Mouse (Mus musculus) frontal cortex, postnatal 14 days (tissue): ENCODE results near the gene Hfm1.
A peak's percentile ranks its signal among the peaks of the same experiment; 100 is the strongest.

Experiments
- DNase-seq, 2 experiments: peaks; one replicate each; pipeline ENCODE4 v3.0.0; 2022; ENCODE audit warnings: low spot score in 2 of 2

Hfm1 gene

DNA sequence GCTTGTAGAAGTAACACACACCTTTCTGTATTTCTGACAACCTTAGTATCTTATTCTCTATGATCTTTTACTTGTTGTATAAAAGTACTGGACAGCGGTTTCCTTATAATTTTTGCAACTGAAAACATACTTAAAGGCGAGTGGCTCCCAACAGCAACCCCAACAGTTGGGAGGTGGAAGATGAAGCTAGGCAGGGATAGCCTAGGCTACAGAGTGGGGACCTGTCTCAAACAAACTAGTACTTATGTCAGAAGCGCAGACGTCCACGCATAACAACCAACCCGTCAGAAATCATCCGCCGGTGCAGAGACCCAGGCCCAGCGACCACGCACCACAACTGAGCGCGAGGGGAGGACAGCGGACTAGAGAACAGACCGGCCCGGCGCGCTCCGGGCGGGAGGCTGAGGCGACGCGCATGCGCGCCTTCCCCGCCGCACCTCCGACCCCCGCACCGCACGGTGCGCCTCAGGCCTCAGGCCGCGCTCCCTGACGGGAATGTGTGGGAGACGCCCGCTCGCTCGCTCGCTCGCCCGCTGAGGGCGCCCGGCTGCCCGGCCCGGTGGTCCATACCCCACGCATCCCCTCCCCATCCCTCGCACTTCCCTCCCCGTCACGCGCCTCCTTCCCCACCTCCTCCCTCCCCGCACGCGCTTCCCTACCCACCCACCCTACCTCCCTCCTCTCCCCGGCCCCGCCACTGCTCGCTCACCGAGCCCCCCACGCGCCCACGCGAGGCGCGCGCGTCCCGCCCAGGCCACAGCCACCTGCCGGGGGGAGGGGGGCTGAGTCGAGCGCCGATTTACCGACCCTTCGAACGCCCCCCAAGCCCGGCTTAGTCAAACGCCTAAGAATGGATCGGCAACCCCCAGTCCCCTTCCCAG lies at the start of gene Hfm1:
Gene Hfm1 (minus strand): TSS at position 834 of the 881 bp plus-strand sequence.
- DNase-seq: peak; percentile 23 to 48

DNA sequence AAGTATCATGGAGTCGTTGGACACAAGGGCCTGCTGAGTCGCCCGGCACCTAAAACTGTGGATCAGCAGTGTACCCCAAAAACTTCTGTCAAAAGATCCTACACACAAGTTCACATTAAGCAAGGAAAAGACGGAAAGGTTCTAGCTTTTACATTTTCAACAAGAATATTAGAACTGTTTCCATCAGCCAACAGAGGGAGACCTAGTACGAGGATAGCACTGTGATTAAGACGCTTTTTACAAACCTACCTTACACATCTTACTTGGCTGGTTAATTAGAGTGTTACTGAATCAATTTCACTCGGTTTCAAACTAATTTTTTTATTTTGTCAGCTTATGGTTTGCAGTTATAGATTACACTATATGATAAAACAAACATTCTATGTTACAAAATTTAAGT lies 47.8 kb upstream of the Hfm1 start:
- no peak for DNase-seq

DNA sequence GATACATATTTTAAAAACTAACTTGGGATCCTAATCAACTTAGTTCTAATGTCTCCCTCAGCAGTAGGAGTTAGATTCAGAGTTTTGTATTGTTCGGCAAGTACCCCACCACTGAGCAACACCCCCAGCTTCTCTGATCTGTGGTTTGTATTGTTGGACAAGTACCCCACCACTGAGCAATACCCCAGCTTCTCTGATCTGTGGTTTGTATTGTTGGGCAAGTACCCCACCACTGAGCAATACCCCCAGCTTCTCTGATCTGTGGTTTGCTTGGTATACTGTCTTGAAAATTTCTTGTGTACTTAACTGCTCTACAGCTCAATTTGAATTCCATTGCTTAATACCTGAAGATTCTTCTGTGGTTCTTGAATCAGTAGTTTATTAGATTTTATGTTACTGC lies 41.5 kb upstream of the Hfm1 start:
- no peak for DNase-seq

DNA sequence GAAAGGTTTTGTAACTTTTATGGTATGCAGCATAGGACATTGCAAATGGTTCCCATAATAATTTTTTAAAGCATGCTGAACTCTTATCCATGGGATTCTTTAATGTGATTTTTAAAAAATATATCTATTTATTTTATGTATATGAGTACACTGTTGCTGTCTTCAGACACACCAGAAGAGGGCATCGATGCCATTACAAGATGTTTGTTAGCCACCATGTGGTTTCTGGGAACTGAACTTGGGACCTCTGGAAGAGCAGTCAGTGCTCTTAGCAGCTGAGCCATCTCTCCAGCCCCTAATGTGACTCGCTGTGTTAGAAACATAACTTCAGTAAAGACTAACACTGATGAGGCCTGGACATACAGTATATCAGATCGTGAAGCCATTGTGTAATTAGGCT lies 40.3 kb upstream of the Hfm1 start:
- no peak for DNase-seq

DNA sequence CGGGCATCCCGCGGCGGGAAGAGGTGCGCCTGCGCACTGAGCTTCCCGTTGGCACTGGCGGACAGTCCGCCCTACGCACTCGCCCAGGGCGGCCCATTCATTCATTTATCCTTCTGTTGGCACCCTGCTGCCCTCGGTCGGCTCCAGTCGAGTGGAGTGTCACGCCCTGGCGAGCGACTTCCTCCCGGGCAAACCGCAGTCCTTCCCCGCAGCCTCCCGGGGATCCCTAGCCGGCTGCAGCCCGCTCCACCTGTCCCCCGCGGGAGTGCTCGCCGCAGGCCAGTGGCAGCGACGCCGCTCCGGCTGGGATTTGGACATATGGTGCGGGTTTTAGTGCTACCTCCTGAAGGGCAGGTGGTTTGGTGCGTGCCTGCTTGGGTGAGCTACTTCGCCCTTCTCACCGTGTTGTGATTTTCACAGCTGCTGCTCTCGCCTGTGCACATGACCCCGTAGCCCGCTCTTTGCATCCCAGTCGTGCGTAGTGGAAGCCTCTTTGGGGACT lies 38.4 kb upstream of the Hfm1 start:
- no peak for DNase-seq

DNA sequence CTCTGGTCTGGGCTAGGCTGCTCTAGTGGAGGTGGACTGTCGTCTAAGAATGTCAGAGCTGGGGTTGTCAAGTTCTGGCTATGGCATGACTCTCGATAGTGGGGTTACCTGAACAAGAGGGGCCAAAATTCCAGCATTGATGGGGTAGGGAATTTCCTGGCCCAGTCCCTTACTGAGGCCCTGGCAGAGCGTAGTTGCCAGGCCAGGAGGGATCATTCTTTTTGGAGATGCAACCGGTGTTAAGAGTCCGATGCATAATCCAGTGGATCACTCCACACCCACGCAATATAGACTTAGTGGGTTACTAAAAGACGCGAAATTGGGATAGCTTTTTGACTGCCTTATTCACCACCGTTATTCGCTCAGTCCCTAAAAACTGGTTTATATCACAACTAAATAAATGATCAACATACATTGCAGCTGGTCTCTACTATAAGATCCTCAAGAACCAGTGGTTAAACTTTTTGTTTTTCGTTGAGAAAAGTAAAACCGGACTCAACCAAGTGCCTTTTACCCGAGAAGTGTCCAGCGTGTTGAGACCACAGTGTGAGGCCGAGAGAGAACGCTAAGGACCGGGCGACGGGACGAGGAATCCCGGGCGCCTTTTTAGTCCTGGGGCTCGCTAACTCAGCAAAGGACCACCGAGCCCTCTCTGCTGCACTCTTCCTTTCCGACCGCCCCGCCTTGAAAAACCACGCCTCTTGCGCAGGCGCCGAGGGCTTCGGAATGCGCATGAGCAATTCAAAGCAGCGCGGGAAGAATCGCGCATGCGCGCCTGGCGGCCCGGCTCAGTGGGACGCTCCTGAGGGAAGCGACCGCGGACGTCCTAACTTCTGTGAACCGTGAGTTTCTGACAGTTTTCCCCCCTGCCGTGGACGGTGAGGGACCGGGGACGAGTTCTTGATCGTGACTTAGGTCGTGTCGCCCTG lies 37.7 kb upstream of the Hfm1 start, which contains the start of gene Cdc7:
Gene Cdc7 (plus strand): TSS at position 739 of the 929 bp plus-strand sequence.
- DNase-seq: peak; percentile 83 to 85

DNA sequence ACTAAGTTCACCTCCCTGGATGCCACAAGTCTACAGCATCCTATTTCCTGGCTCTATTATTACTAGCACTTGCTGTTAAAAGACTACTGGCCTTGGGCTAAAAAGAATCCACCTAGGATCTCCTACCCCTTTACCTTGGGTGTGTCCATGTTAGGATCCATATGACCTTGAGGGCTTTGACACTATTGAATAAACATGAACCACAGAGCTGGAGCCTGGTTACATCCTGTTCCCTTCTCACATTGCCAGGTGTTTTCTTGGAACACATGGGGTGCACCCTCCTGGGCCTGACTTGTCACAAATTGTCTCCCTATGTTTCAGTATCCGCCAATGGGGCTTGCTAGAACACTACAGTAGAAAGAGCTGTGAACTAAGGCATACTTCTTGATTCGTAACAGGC lies 34.3 kb upstream of the Hfm1 start:
- DNase-seq: no peak

DNA sequence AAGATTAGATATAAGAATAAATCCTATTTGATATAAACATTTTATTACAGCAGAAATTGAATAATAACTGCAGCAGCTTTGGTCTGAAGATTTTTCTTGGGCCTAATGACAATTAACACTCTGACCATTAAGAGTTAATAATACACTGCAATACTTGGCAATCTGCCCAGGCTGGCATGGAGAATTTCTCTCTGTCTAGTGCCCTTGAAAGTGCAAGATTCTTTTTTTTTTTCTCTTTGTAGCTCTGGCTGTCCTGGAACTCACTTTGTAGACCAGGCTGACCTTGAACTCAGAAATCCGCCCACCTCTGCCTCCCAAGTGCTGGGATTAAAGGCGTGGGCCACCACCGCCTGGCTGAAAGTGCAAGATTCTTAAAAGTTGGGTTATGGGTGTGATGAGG lies 32.9 kb upstream of the Hfm1 start:
- no peak for DNase-seq

DNA sequence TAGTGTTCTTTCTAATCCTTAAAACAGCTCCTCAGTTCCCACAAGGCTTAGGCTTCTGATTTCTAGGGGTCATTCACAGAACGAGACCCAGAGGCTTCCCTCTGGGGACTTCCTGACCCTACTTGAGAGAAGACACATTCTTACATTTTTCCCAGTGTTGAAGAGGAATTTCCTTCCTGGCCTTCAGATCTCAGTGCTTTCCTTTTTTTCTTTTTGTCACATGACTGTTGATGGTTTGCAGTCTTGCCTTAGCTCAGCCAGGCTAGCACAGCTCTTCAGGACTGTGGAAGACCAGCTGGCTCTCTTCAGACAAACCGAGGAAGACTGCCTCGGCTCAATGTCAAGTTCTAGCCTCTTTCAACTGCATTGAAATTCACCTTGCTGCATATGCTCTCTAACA lies 30.3 kb upstream of the Hfm1 start:
- DNase-seq: no peak

DNA sequence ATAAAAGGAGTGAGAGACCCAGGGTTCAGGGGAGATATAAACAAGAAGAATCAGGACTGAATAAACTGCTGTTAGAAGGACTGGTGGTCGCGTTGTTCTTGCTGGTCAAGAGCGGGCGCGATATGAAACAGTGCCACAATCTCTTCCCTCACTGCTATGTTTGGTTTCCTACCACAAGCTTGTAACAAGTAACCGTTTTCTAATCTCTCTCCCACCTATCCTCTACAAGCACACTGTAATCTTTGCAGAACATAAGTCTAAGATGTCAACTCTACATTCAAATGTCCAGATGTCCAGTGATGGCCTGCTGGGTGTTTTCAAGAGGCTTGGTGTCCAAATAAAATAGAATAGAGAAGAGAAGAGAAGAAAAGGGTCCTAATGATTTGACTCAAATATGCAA lies 22.6 kb upstream of the Hfm1 start:
- DNase-seq: no peak

DNA sequence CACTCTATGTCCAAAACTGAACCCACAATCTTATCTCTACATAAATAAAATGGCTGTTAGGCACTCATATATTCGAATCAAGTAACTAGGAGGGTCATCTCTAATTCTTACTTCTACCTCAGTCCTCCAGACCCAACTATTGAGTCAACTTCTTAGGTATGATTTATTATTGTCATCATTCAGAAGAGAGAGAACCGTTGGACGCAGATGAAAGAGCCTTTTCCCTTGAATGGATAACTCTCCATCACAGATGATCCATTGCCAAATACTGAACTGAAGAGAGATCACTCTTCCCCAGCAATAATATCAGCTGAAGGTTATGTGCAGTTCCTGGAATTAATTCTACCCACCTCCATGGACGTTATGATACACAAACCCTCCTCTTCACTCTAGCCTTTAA lies 20.2 kb upstream of the Hfm1 start:
- no peak for DNase-seq

DNA sequence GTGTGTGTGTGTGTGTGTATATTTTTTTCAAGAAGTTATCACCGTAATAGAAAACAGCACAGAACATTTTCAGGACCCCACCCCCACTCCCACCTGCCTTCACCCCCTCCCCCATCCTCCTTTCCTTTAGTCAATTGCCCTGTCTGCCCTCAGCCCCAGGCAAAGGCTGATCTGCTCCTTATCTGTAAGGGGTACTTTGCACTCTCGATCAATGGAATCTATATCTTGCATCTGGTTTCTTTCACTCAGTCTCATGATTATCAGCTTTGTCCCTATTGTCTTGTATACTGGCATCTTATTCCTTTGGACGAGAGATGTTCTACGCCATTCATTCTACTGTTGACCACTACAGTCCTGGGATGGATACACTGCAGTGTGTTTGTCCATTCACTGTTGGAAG lies 1.9 kb upstream of the Hfm1 start:
- no peak for DNase-seq

DNA sequence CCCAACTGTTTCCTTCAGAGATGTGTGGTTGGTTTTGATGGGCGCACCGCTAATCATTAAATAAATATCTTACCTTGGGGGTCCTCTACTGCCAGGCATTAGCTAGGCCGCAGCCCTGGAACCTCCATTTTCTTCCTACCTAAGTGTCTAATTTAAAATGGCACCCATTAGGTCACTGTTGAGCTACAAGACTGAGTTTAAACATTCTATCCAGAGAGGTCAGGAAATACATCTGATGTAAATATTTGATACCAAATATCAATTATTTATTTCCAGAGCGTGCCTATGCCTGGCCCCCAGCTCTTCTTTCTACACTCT lies 207 bp upstream of the Hfm1 start:
- DNase-seq: no peak

DNA sequence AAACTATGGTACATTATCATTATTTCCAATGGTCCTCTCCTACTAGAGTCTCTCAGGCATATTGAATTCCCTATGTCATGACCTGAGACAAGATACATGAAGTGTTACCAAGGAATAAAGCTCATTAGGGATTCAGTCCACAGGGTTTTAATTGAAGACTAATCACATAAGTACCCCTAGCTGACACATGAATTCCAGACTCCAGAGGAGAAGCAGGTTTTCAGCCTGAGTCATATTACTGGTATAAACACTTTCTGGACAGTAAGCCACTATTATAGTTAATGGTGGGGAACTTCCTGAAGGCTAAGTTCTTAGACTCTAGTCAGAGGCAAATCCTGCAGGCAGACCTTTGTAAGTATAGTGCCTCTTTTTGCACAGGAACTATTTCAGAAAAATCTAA lies 6.8 kb downstream of the Hfm1 start:
- no peak for DNase-seq

DNA sequence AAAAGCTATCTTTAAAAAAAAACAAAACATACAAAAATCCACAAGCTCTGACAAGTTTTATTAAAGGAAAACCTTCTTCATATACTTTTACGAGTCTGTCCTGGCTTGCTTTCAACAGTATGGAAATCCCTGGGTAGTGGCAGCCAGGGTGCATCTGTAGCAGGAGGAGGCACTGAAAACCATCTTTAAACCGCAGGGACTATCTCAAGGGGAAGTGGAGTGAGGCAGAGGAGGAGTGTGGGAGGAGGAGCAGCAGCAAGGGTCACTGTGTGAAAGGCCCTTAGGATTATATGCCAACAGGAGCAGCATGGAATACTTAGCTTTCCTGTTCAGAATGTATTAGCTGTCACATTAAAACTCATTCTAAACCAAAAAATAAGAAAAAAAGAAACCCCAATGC lies 29.2 kb downstream of the Hfm1 start:
- no peak for DNase-seq

DNA sequence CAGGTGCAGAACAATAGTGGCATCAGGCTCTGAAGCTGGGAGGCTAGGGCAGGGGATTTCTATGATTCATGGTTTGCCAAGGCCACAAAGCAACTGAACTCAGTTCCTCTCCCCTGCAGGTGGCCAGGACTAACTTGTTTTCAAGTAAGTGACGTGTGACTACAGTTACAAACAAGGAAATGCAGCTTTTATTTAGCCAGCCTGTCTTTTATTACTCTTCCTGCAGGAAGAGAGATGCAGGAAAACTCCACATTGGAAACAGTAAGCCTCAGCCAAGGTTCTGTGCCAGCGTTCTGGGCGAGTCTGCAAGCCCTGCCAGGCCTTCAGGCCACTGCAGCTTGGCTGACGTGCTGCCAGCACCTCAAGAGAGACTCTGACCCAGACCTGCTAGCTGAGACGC lies 34.3 kb downstream of the Hfm1 start:
- no peak for DNase-seq

DNA sequence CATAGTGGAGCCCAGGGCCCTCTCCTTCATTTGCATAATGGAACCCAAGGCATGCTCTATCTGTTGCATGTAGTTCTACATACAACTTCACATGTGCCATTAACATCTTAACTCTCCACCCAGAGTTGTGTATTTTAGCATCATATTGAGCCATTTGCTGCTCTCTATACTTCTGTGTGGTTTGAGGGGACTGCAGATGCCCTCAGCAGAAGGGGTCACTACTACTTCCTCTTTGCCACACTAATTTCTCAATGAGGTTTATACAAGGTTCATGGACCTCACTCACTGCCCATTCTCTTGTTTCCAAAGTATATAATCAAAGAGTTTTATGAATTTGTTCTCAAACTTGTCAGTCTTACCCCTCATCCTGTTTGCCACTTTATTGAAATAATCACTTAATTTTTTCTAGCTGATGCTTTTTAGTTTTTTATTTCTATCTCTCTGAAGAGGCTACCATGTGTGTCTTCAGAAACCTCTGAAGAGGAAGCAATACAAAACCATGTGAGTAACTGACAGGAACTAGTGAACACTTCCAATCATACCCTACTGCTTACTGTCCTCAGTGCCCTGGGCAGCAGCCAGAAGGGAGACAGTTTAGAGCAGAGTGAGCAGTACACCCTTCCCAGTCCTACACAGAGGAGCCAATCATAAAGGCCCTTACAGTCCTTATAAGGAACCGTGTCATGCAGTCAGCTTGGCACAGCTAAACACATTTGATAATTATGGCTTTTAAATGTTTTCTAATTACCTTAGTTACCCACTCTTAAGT lies 38.6 kb downstream of the Hfm1 start:
- DNase-seq: no peak

DNA sequence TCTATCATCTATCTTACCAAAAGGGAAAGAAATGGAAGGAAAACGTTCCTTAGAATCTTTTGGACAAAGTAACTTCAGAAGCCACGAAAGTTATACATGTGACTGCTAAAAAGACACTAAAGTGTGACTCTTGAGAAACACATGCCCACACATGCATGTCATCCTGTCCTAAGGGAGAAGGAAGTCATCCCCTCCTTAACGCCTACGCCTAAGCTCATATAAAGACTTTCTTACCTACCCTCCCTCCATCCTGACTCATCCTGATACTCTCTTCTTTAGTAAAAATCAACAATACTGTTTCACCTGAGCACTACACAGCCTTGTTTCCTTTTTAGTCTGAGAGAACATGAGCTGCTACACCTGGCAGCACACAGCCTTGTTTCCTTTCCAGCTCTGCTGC lies 40.6 kb downstream of the Hfm1 start:
- no peak for DNase-seq

DNA sequence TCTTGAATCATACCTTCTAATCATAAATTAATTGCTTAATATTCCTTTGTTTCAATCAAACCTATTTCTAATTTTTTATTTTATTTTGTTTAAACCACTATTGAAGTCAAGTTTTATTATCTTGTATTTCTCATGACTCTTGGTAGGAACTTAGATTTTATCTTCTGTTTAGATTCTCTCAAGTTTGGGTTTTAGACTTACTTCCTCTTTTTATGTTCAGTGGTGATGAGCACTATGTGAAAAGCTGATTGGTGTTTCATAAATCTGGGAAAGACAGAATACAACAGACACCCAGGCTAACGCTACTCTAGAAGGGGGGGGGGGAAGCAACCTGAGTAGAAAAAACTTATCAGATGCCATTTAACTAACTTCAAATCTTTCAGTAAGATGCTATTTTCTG lies 49.7 kb downstream of the Hfm1 start:
- no peak for DNase-seq

DNA sequence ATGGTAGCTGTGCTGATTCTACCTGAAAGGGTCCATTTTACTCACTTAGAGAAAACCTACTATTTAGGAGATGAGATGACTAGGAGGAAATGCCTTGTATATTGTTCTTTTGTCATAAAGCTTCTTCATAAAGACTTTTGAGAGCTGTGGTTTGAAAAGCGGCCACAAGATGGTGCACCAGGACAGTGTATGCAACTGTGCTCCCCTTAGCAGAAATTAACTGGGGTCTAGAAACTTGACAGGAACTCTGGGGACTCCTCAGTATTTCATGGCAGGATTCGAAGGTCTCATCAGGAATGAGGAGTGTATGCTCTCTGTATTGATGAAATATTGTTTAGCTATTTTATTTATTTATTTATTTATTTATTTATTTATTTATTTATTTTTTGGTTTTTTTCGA lies 65.7 kb downstream of the Hfm1 start:
- DNase-seq: peak; percentile 8 to 60

DNA sequence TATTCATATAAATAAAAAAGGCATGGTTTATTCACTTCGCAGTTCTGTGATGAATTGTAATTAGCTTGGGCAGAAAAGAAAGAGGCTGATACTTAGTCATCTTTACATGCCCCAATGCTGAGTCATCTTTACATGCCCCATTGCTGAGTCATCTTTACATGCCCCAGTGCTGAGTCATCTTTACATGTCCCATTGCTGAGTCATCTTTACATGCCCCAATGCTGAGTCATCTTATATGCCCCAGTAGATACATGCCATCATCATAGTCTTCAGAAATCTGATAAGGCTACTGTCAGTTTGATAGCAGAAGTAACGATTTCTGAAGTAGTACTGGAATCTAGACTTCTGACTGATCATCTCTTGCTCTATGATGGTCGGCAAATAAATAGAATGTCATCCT lies 72.8 kb downstream of the Hfm1 start:
- DNase-seq: no peak

DNA sequence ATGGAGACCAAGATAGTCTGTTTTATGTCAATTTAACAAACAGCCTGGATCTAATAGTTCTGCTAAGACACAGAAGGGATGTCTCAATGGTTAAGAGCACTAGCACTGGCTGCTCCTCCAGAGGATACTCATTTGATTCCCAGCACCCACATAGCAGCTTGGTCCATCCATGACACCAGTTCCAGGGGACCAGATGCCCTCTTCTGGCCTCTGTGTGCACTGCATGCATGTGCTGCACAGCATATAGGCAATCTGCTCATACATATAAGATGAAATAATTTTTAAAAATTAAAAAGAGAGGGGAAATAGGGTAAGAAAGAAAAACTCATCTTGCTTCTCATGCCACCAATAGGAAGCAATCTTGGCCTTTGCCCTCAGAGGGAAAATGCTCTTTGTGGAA lies 79.1 kb downstream of the Hfm1 start:
- no peak for DNase-seq
